Mouse (Mus musculus) cerebellum, adult 2 months (tissue): Measurements from ENCODE around the gene Lpo.
A peak's percentile ranks its signal among the peaks of the same experiment; 100 is the strongest.

Experiments
- CTCF ChIP-seq: fragments of 200-500 bp; IDR thresholded peaks from 2 replicates; pipeline ENCODE4 v1.5.1; 2011; ENCODE audit warnings: low read depth, mild to moderate bottlenecking, control low read depth, low read length, moderate library complexity, borderline replicate concordance; ENCODE audit not compliant: insufficient read depth
- POLR2A ChIP-seq: fragments of 200-500 bp; IDR thresholded peaks from 2 replicates; pipeline ENCODE4 v1.6.1; 2011; ENCODE audit warnings: low read length, control low read depth, borderline replicate concordance; ENCODE audit not compliant: insufficient read depth

DNA sequence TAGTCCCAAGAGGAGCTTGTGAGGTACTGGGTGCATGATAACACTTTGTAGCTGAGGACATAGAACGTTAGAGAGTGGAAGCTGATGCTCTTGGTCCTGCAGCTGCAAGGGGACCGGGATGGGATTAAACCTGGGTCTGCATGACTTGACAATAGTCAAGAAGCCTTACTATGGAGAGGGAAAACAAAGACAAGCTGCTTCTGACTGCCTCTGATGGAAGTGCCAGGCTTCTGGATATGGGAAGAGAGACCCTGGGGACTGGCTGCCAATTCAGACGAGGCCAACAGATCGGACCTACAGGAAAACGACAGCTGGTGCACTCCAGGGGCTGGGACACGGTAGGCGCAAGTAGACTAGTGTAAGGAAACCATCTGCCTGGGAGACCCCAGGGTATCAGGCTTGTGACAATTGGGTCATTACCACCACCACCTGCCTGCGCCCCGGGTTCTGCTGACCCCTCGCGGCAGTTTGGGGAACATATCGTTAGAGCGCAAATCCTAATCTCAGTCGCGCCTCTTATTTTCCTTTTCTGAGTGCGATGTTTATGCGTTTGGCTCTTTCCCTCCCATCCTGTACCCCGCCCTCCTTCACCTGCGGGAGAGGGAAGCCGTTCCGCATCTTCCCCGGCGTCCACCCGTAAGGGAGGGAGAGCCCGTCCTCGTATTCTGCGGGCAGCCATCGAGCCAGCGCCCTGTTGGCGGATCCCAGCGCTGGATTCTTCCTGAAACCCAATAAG, 11.2 kb downstream of the Lpo start:
- TF ChIP-seq CTCF = peak; percentile 88
- TF ChIP-seq POLR2A = no peak
